Mouse (Mus musculus) kidney, adult 2 months (tissue): ENCODE measurements around the gene Dll3. TPM values are rescaled to one million over a fixed set of nuclear protein-coding genes. Genes with fewer than 3 reads are reported as not detected.
A peak's percentile ranks its signal among the peaks of the same experiment; 100 is the strongest.

ENCODE experiments used
- DNase-seq: peaks from one replicate; pipeline ENCODE4 v3.0.0; 2021
- H3K27ac ChIP-seq: fragments of 200-500 bp; 2 replicates; pipeline ENCODE4 v1.5.1; 2012; ENCODE audit warnings: low read depth, low read length, control low read depth, inconsistent platforms; ENCODE audit not compliant: insufficient read depth
- H3K27me3 ChIP-seq: fragments of 200-500 bp; replicated peaks from 2 replicates; pipeline ENCODE4 v1.6.1; 2012; ENCODE audit warnings: mild to moderate bottlenecking, moderate library complexity, low read length, inconsistent platforms; ENCODE audit not compliant: control insufficient read depth, insufficient read depth
- H3K36me3 ChIP-seq: fragments of 200-500 bp; 2 replicates; pipeline ENCODE4 v1.6.1; 2012; ENCODE audit warnings: mild to moderate bottlenecking, moderate library complexity, low read length, inconsistent platforms; ENCODE audit not compliant: control insufficient read depth, insufficient read depth
- H3K4me1 ChIP-seq: fragments of 200-500 bp; 2 replicates; pipeline ENCODE4 v1.6.1; 2011; ENCODE audit warnings: low read length; ENCODE audit not compliant: control insufficient read depth, insufficient read depth
- H3K4me3 ChIP-seq: fragments of 200-500 bp; 2 replicates; pipeline ENCODE4 v1.5.1; 2011; ENCODE audit warnings: mild to moderate bottlenecking, low read depth, low read length, control low read depth; ENCODE audit not compliant: insufficient read depth
- CTCF ChIP-seq: fragments of 200-500 bp; conservative IDR thresholded peaks from 2 replicates; pipeline ENCODE4 v1.5.1; 2011; ENCODE audit warnings: low read depth, mild to moderate bottlenecking, control low read depth, low read length, moderate library complexity, mixed read lengths; ENCODE audit not compliant: insufficient read depth, insufficient read length
- POLR2A ChIP-seq: fragments of 200-500 bp; IDR thresholded peaks from one replicate; pipeline ENCODE4 v1.6.1; 2011; ENCODE audit warnings: low read depth, low read length, control low read depth
- WGBS: fragments of 180-500 bp; shearing (Covaris S2); methylation state at CpG from one replicate; pipeline ENCODE4 v1.1.7; 2018; 5-methylcytosine and 5-hydroxymethylcytosine counted together
- polyA plus RNA-seq: library from polyadenylated mRNA; depleted of rRNA; stranded (reverse); fragments of >200 nt; gene quantifications from 2 replicates; pipeline ENCODE4 v1.2.3, GENCODE M21; 2012

Dll3 gene
- polyA plus RNA-seq, 1 experiment = not detected

- H3K27me3 ChIP-seq = no peaks in the 10 kb centered on the region
- no peak for DNase-seq
- H3K36me3 ChIP-seq = no peaks in the 10 kb centered on the region
- H3K4me1 ChIP-seq = 0 out of 2 replicates have a peak, but pooled peaks cover 6% of the 10 kb centered on the region
- TF ChIP-seq CTCF (no peak), POLR2A (no peak)
- H3K4me3 ChIP-seq = no peak overlapping the region
- H3K27ac ChIP-seq = no peak overlapping the region
- WGBS = 24% methylated on average over 7 of the region's 7 CpGs
These were observed 39.3 kb upstream of the Dll3 start for GRCm38 (mm10) chr7:28341381-28341780.

GRCm38 (mm10) chr7:28339213-28339917 is 37.3 kb upstream of the Dll3 start:
- peak overlapping the region; percentile 97 for H3K27ac ChIP-seq
- H3K4me3 ChIP-seq = 0 out of 2 replicates have a peak overlapping the region, but pooled peaks have one; percentile 69
- DNase-seq = peak; percentile 77
- H3K27me3 ChIP-seq = no peaks in the 10 kb centered on the region
- H3K4me1 ChIP-seq = peaks cover 9% of the 10 kb centered on the region; the same call in 1 of the 2 replicates
- no peaks in the 10 kb centered on the region for H3K36me3 ChIP-seq
- TF ChIP-seq POLR2A (no peak), CTCF (peak; percentile 38)
- WGBS = 47% methylated on average over 19 of the region's 19 CpGs

- Histone ChIP-seq H3K27ac (peak within 1 kb of the TSS; percentile 97), H3K4me3 (peak within 1 kb of the TSS; percentile 93), H3K27me3 (no peaks in the 10 kb centered on the region), H3K4me1 (peaks cover 9% of the 10 kb centered on the region; the same call in 1 of the 2 replicates), H3K36me3 (no peaks in the 10 kb centered on the region)
- no peak for TF ChIP-seq CTCF
- peak; percentile 82 for TF ChIP-seq POLR2A
- DNase-seq = peak; percentile 99
- WGBS = under 1% methylated on average over 76 of the region's 77 CpGs
These were observed 36.3 kb upstream of the Dll3 start, which contains the start of gene Supt5 for GRCm38 (mm10) chr7:28338108-28338998. Gene Supt5 (minus strand): TSS chr7:28338746.

GRCm38 (mm10) chr7:28335471-28335870 is 33.4 kb upstream of the Dll3 start:
- Histone ChIP-seq H3K27ac (no peak overlapping the region), H3K27me3 (no peaks in the 10 kb centered on the region), H3K4me1 (peaks cover 9% of the 10 kb centered on the region; the same call in 1 of the 2 replicates), H3K36me3 (peaks cover 4% of the 10 kb centered on the region; the same call in 1 of the 2 replicates), H3K4me3 (no peak overlapping the region)
- TF ChIP-seq POLR2A (no peak), CTCF (no peak)
- WGBS = 90% methylated on average over 2 of the region's 2 CpGs
- no peak for DNase-seq

- Histone ChIP-seq H3K36me3 (peaks cover 4% of the 10 kb centered on the region; the same call in 1 of the 2 replicates), H3K27ac (no peak overlapping the region), H3K27me3 (no peaks in the 10 kb centered on the region), H3K4me1 (peaks cover 9% of the 10 kb centered on the region; the same call in 1 of the 2 replicates), H3K4me3 (no peak overlapping the region)
- 85% methylated on average over 4 of the region's 4 CpGs for WGBS
- TF ChIP-seq POLR2A (no peak), CTCF (no peak)
- no peak for DNase-seq
These were observed 32.5 kb upstream of the Dll3 start for GRCm38 (mm10) chr7:28334534-28334933.

GRCm38 (mm10) chr7:28328260-28328659 is 26.2 kb upstream of the Dll3 start:
- TF ChIP-seq POLR2A (no peak), CTCF (no peak)
- Histone ChIP-seq H3K4me3 (no peak overlapping the region), H3K36me3 (peaks cover 8% of the 10 kb centered on the region), H3K27ac (no peak overlapping the region), H3K27me3 (no peaks in the 10 kb centered on the region), H3K4me1 (no peaks in the 10 kb centered on the region)
- 95% methylated on average over 2 of the region's 2 CpGs for WGBS
- DNase-seq = no peak

- no peak for TF ChIP-seq POLR2A
- no peak for TF ChIP-seq CTCF
- Histone ChIP-seq H3K36me3 (peaks cover 8% of the 10 kb centered on the region), H3K27me3 (no peaks in the 10 kb centered on the region), H3K4me1 (no peaks in the 10 kb centered on the region), H3K4me3 (no peak overlapping the region), H3K27ac (no peak overlapping the region)
- DNase-seq = no peak
- 83% methylated on average over 4 of the region's 4 CpGs for WGBS
These were observed 24.4 kb upstream of the Dll3 start for GRCm38 (mm10) chr7:28326457-28326856.
